In genomic region chr1:86977018-86977417, GRCm38 (mm10) we compare ENCODE assay signal across 4 mouse cellular contexts.
"Had no signal": no experiment of that assay in that cellular context is flagged by ENCODE, and none has a peak within 500 bp of the region (broad histone marks: within the 10 kb centered on the region; RNA-seq: fewer than 3 reads in every experiment).

No protein-coding gene starts in this region.

- H3K27me3 ChIP-seq: neural tube, embryonic 13.5 days; neural tube, embryonic 15.5 days; stomach, embryonic 15.5 days had no signal

- H3K27ac ChIP-seq: neural tube, embryonic 13.5 days; neural tube, embryonic 15.5 days; stomach, embryonic 15.5 days; stomach, postnatal 0 days had no signal

- H3K9me3 ChIP-seq: neural tube, embryonic 13.5 days; neural tube, embryonic 15.5 days; stomach, embryonic 15.5 days had no signal

- H3K4me1 ChIP-seq: neural tube, embryonic 13.5 days; neural tube, embryonic 15.5 days; stomach, embryonic 15.5 days had no signal

- H3K4me3 ChIP-seq: neural tube, embryonic 13.5 days; neural tube, embryonic 15.5 days; stomach, embryonic 15.5 days had no signal

- H3K36me3 ChIP-seq: stomach, embryonic 15.5 days had no signal

- H3K4me2 ChIP-seq: neural tube, embryonic 13.5 days; neural tube, embryonic 15.5 days; stomach, embryonic 15.5 days had no signal

- H3K9ac ChIP-seq: neural tube, embryonic 13.5 days; neural tube, embryonic 15.5 days; stomach, embryonic 15.5 days had no signal
